Mouse (Mus musculus): ENCODE measurements around the gene Axl. TPM values are rescaled to one million over a fixed set of nuclear protein-coding genes. Genes with fewer than 3 reads are reported as not detected.
A peak's percentile ranks its signal among the peaks of the same experiment; 100 is the strongest.

The Axl gene
- total RNA-seq (2014; fragmentation: Nextera tagmentation) (0.68 and 1.0 TPM in 2 replicates), total RNA-seq (2017) (0.70 and 1.4 TPM in 2 replicates)

DNA sequence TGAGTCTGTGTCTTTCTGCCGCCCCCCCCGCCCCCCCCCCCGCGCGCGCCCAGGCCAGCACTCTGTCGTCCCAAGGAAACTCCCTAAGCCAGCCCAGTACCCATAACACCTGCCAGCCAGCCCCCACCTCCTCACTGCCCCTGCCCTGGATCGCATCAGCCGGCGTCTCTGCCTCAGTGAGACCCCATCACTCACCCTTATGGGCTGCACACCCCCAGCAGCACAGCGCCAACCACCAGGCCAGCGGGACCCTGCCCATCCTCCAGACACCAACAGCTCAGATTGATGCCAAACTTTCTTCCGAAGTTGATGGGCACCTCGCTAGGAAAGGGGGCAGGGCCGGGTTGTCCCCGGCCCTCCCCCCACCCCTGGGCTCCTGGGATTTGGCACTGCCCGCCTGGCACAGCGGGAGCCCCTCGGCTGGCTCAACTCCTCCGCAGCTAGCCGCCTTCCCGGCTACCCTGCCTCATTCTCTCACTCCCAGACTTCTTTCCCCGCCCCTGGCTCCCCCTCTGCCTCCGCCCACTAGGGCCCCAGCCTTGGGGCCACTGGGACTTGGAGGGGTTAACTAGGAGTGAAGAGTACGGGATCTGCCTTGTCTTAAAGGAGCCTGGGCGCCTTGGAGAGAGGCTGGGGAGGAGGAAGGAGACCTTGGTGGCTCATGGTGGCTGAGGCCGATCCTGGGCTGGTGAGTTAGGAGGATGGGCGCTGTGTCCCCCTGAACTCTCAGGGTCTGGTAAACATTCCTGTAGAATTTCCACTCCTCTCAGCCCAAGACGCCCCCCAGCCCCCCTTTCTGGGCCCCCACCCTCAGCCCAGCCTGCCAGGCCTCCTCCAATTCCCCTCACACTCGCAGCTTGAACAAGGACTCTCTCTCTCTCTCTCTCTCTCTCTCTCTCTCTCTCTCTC, at the start of gene Axl:
TSS of gene Axl (minus strand) at position 486 of the 909 bp plus-strand sequence.
- no peak for ATAC-seq (replicated peaks; ENCODE audit: low FRiP score, low TSS enrichment, poor library complexity, severe bottlenecking)

GRCm38 (mm10) chr7:25835188-25835891, 46.8 kb upstream of the Axl start:
- ATAC-seq (replicated peaks; ENCODE audit: low FRiP score, low TSS enrichment, poor library complexity, severe bottlenecking): no peak

DNA sequence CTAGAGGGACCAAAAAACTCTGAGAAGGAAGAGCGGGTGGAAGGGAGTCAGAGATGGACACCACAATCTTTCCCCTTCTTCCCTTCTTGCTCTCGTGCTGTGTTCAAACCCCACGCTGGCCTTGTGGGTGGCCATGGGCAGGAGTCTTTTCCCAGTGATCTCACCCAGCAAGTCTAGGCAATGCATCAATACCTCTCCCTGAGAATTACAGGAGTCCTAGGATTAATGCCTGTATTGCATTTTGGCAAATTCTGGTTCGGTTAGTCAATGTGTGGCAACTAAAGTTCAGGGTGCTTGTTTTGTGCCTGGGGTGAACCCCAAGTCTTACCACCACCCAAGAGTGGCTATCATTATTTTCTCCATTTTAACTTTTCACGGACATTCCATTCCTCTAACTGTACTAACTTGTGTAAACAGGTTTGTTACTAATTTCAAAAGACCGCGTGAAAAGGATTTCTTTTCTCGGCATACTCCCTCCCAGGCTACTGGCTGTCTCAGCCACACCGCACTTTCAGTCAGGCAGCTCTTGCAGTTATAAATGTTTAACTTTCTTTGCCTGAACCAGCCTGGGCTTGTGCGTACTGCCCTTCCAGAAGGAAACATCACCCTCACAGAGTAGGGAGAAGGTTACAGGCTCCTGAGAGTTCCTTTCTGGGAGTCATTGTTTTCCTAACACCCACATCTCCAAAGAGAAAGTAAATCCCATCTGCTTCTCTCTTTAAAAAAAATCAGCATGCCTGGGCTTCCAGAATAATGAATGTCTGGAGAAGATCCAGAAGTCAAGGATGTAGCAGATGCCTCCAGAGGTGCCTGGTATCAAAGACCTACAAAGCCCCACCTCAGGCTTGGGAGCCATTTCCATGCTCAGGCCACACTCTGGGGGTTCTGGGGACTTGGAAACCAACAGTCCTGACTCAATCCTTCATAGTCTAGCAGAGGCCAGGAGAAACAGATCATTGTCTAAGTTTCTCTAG, 43.3 kb upstream of the Axl start:
- no peak for ATAC-seq (replicated peaks; ENCODE audit: low FRiP score, low TSS enrichment, poor library complexity, severe bottlenecking)

GRCm38 (mm10) chr7:25830251-25830650, 41.7 kb upstream of the Axl start:
- ATAC-seq (replicated peaks; ENCODE audit: low FRiP score, low TSS enrichment, poor library complexity, severe bottlenecking): no peak

DNA sequence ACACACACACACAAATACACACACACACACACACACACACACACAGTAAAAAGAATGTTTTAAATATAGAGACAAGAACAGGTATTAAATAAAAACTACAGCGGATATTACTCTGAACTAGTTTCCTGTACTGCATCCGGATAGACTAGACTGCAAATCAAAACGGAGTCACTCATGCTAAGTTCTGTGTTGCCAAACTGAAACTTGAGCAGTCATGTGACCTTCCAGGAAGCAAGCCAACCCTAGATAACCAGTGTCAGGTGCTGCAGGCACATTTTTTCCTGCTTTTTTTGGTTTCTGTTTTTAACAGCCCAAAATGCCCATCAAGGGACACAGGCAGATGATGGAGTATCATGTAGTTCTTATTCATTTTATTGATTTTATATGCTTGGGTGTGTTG, 38.7 kb upstream of the Axl start:
- peak; percentile 66; the same call in 1 of the 2 replicates for ATAC-seq (replicated peaks; ENCODE audit: low FRiP score, low TSS enrichment, poor library complexity, severe bottlenecking)

- ATAC-seq (replicated peaks; ENCODE audit: low FRiP score, low TSS enrichment, poor library complexity, severe bottlenecking): no peak
These were observed 37.5 kb upstream of the Axl start for GRCm38 (mm10) chr7:25826029-25826428.

- no peak for ATAC-seq (replicated peaks; ENCODE audit: low FRiP score, low TSS enrichment, poor library complexity, severe bottlenecking)
These were observed 36.5 kb upstream of the Axl start for GRCm38 (mm10) chr7:25825043-25825442.

DNA sequence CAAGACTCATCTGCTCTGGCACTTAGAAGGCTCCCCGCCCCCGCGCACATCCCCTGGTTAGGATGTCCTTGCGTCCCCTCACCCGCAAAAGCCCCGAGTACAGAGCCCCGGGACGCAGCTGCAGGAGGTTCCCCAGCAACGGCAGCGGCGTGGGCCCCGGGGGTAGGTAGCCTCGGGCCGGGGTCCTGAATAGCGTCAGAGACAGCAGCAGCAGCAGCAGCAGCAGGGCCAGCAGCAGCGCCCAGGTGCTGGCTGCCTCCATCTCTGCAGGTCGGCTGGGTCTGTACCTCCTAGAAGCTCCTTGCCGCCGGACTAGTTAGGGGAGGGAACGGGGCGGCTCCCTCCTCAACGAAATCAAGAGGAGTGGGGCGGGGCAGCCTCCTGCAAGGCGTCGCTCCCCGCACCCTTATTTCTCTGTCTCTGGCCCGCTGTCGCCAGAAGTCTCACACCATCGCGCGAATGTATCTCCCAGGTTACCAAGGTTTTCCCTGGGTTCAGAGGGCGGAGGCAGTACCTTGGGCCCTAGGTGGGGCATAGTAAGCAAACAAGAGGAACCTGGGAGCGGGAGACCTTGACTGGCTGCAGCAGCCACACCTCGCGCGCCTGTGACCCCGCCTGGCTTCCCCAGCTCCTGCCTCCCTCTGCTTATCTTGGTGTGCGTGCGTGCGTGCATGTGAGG, 27.9 kb upstream of the Axl start, which contains the start of gene Cyp2s1:
TSS of gene Cyp2s1 (minus strand) at position 673 of the 679 bp plus-strand sequence.
- ATAC-seq (replicated peaks; ENCODE audit: low FRiP score, low TSS enrichment, poor library complexity, severe bottlenecking): peak; percentile 88

GRCm38 (mm10) chr7:25815571-25815970, 27.1 kb upstream of the Axl start:
- no peak for ATAC-seq (replicated peaks; ENCODE audit: low FRiP score, low TSS enrichment, poor library complexity, severe bottlenecking)

GRCm38 (mm10) chr7:25814711-25815110, 26.2 kb upstream of the Axl start:
- no peak for ATAC-seq (replicated peaks; ENCODE audit: low FRiP score, low TSS enrichment, poor library complexity, severe bottlenecking)

GRCm38 (mm10) chr7:25812195-25812594, 23.7 kb upstream of the Axl start:
- ATAC-seq (replicated peaks; ENCODE audit: low FRiP score, low TSS enrichment, poor library complexity, severe bottlenecking): no peak

GRCm38 (mm10) chr7:25811716-25812115, 23.2 kb upstream of the Axl start:
- ATAC-seq (replicated peaks; ENCODE audit: low FRiP score, low TSS enrichment, poor library complexity, severe bottlenecking): no peak

DNA sequence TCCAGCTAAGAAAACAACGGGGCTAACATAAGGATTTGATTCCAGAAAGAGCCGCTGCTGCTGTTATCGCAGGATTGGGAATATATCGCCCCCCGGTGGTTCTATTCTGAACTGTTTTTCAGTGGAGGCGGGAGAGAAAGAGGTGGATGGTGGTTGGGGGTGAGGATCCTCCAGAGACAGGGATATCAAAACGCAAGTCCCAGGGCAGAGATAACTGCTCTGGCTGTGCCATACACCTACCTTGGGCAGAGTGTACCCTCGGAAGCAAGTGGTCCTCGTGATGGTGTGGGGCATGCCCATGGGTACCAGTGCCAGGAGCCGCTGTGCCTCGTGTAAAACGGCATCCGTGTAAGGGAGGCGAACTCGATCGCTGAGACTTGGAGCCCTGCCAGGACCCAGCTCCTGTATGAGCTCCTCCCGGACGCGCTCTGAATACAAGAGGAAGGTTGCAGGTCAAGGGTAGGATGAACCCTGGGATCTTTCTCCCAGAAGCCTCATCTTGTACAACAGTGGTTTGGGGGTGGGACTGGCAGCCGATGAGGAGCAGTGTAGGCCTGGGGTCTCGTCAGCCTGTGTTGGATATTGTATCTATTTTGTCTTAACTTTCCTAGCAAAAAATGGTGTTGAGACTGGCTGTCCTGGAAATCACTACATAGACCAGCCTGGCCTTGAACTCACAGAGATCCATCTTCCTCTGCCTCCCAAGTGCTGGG, 17.3 kb upstream of the Axl start:
- peak; percentile 77 for ATAC-seq (replicated peaks; ENCODE audit: low FRiP score, low TSS enrichment, poor library complexity, severe bottlenecking)

GRCm38 (mm10) chr7:25804792-25805191, 16.3 kb upstream of the Axl start:
- ATAC-seq (replicated peaks; ENCODE audit: low FRiP score, low TSS enrichment, poor library complexity, severe bottlenecking): no peak

GRCm38 (mm10) chr7:25803460-25803859, 15.0 kb upstream of the Axl start:
- no peak for ATAC-seq (replicated peaks; ENCODE audit: low FRiP score, low TSS enrichment, poor library complexity, severe bottlenecking)

DNA sequence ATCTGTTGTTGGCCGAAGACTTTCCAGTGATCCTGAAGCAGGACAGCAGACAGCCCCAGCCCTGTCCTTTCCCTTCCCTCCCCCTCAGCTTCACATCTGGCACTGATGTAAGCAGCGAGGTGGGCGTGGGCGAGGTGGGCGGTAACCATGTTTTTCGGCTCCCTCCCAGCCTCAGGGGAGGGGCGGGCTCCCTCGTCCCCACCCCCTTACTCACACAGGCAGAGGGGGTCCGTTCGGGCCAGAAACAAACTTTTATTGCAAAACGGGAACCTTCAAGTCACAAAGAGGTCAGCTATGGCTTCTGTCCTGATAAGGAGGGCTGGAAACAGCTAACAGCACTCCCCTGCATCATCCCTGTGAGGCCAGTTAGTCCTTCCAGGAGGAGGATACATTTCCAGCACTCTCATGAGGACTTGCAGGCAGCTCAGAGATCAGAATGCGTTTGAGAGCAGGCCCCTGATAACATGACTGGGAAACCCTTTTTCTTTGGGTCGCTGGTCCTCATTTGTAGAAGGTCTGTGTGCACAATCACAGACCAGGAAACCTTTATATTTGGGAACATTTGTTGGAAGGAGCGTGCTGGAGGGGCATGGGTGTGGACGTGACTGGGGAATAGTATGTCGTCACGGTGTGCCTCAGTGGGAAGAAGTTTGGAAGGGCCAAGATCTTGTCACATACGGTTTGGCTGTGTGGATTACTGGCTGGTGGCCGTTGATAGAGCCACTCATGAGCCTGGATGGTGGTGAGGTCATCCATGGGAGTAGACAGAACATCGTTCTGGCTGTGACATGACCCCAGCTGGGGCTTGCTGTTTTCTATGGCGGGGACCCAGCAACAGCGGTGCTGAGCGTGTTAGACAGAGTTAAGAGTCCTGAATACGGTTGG, 14.0 kb upstream of the Axl start:
- no peak for ATAC-seq (replicated peaks; ENCODE audit: low FRiP score, low TSS enrichment, poor library complexity, severe bottlenecking)

GRCm38 (mm10) chr7:25801031-25801430, 12.5 kb upstream of the Axl start:
- no peak for ATAC-seq (replicated peaks; ENCODE audit: low FRiP score, low TSS enrichment, poor library complexity, severe bottlenecking)
